7 mouse cellular contexts compared by ENCODE assay signal in the genomic region with DNA sequence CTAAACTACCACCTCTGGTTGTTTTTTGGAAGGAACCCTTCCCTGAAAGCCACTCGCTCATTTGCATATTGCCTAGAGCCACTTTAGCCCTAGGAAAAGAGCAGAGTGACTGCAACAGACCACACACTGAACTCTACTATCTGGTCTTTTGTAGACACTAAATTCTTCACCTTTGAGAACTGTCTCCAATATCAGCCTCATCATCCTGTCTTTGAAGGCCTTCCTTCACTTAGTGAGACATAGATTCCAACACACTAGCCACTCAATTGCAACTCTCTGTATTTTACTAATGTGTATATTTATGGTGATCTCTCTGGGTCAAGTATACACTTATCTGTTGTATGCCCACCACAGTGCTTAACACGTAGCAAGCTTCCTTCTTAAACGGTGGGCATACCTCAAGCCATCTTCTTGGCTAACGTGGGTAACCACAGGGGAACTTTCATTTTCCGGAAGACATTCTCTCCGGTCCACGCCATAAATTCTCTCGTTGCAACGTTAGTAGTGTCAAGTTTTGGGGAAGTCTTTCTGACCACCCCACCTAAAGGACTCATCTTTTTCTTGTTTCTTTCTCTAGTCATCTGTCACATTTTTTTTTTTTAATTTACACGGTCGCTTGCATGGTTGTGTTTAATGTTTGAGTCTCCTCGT. TPM values are rescaled to one million over a fixed set of nuclear protein-coding genes. Genes with fewer than 3 reads are reported as not detected.
DNase-seq lines count a peak whose midpoint lies in the region; ATAC-seq and TF ChIP-seq lines count a peak whose summit lies in the region.

No protein-coding gene starts in this region.

- 27% methylated on average over 12 of the region's 12 CpGs for WGBS in liver, embryonic 11.5 days
- 37% methylated on average over 12 of the region's 12 CpGs for WGBS in stomach, postnatal 0 days

- no peak for ATAC-seq in liver, embryonic 11.5 days (replicated peaks; ENCODE audit: low FRiP score)
- ATAC-seq in stomach, postnatal 0 days (ENCODE audit: low FRiP score, low TSS enrichment), result no peak

- peak; percentile 20 for DNase-seq in 3T3-L1 (ENCODE audit: low read depth, low spot score)
- DNase-seq in B cell, adult 2 months, result peak; percentile 8 to 15
- DNase-seq in liver, embryonic 11.5 days (ENCODE audit: low spot score), result no peak
- no peak for DNase-seq in stomach, postnatal 0 days (ENCODE audit: low spot score)
- DNase-seq in left cerebral cortex, postnatal 4 days, result no peak
- no peak for DNase-seq in layer of hippocampus, adult 9-11 months

- TF ChIP-seq CTCF in stomach, postnatal 0 days (IDR thresholded peaks at IDR 0.05; ENCODE audit: low read depth), result no peak

- intact Hi-C loops in left cerebral cortex, postnatal 4 days (cut with DNase I), result loop anchor here (5.0 kb wide), 1 partner anchor 36 kb away; no protein-coding TSS in a partner anchor

- no peaks in the 10 kb centered on the region for H3K27me3 ChIP-seq in erythroblast, embryonic 14.5 days (ENCODE audit: control insufficient read depth)
- no peaks in the 10 kb centered on the region for H3K27me3 ChIP-seq in liver, embryonic 11.5 days (replicated peaks; ENCODE audit: control insufficient read depth, insufficient read depth, low read length)
- no peaks in the 10 kb centered on the region for H3K27me3 ChIP-seq in stomach, postnatal 0 days (ENCODE audit: control insufficient read depth, insufficient read depth, low read length)

- H3K4me1 ChIP-seq in erythroblast, embryonic 14.5 days (ENCODE audit: control insufficient read depth), result peaks cover 31% of the 10 kb centered on the region
- H3K4me1 ChIP-seq in liver, embryonic 11.5 days (replicated peaks; ENCODE audit: control insufficient read depth, insufficient read depth, low read length), result peaks cover 6% of the 10 kb centered on the region
- H3K4me1 ChIP-seq in stomach, postnatal 0 days (replicated peaks; ENCODE audit: control insufficient read depth, insufficient read depth), result peaks cover 4% of the 10 kb centered on the region; the same call in 1 of the 2 replicates

- H3K9ac ChIP-seq in liver, embryonic 11.5 days (ENCODE audit: low read depth, low read length), result peak overlapping the region; percentile 79
- peak overlapping the region; percentile 89 for H3K9ac ChIP-seq in stomach, postnatal 0 days (ENCODE audit: low read length)

- H3K27ac ChIP-seq in liver, embryonic 11.5 days (ENCODE audit: low read depth, low read length), result peak overlapping the region; percentile 66
- peak overlapping the region; percentile 63; the same call in 1 of the 2 replicates for H3K27ac ChIP-seq in stomach, postnatal 0 days (replicated peaks)

- H3K9me3 ChIP-seq in erythroblast, embryonic 14.5 days (ENCODE audit: control insufficient read depth, low read length), result no peaks in the 10 kb centered on the region
- H3K9me3 ChIP-seq in liver, embryonic 11.5 days (ENCODE audit: control insufficient read depth, low read length), result no peaks in the 10 kb centered on the region
- no peaks in the 10 kb centered on the region for H3K9me3 ChIP-seq in stomach, postnatal 0 days (ENCODE audit: control insufficient read depth, low read length)

- H3K36me3 ChIP-seq in erythroblast, embryonic 14.5 days (ENCODE audit: control insufficient read depth), result peaks cover 32% of the 10 kb centered on the region
- peaks cover 10% of the 10 kb centered on the region; the same call in 1 of the 2 replicates for H3K36me3 ChIP-seq in liver, embryonic 11.5 days (ENCODE audit: control insufficient read depth, insufficient read depth, low read length)
- H3K36me3 ChIP-seq in stomach, postnatal 0 days (ENCODE audit: control insufficient read depth, insufficient read depth, low read length), result peaks cover 5% of the 10 kb centered on the region

- H3K4me2 ChIP-seq in liver, embryonic 11.5 days, result peak overlapping the region; percentile 66
- peak overlapping the region; percentile 70 for H3K4me2 ChIP-seq in stomach, postnatal 0 days (replicated peaks; ENCODE audit: low read depth)

- TF ChIP-seq EP300 in stomach, postnatal 0 days (optimal IDR thresholded peaks at IDR 0.05), result no peak

- peak overlapping the region; percentile 92 for H3K4me3 ChIP-seq in erythroblast, embryonic 14.5 days (replicated peaks)
- H3K4me3 ChIP-seq in liver, embryonic 11.5 days (ENCODE audit: low read depth, low read length), result peak overlapping the region; percentile 68
- peak overlapping the region; percentile 72 for H3K4me3 ChIP-seq in stomach, postnatal 0 days (ENCODE audit: low read depth, low read length)

RNA-seq across cellular contexts. Expression of gene Det1, which starts 0.9 kb away (rescaled TPM):
- polyA plus RNA-seq in erythroblast, embryonic 14.5 days (2012), result 0.20 and 0.47 TPM in 2 replicates
- polyA plus RNA-seq in liver, embryonic 11.5 days (2014; fragmentation: Nextera tagmentation; extraction: Ambion mirVana), result 19.7 and 22.4 TPM in 2 replicates
- 8.2 and 8.3 TPM in 2 replicates for polyA plus RNA-seq in stomach, postnatal 0 days (2015; fragmentation: Nextera tagmentation; extraction: Ambion mirVana)
- total RNA-seq in left cerebral cortex, postnatal 4 days (2021), result 1 to 10 TPM; 8.2 to 8.4 TPM

RNA-seq across cellular contexts. Expression of gene Aen, which starts 49.5 kb away (rescaled TPM):
- polyA plus RNA-seq in erythroblast, embryonic 14.5 days (2012), result 2.4 and 2.5 TPM in 2 replicates
- 50.8 and 55.3 TPM in 2 replicates for polyA plus RNA-seq in liver, embryonic 11.5 days (2014; fragmentation: Nextera tagmentation; extraction: Ambion mirVana)
- polyA plus RNA-seq in stomach, postnatal 0 days (2015; fragmentation: Nextera tagmentation; extraction: Ambion mirVana), result 25.8 and 27.0 TPM in 2 replicates
- total RNA-seq in left cerebral cortex, postnatal 4 days (2021), result 10 to 100 TPM; 42.3 to 51.3 TPM

Comparison
In these comparisons a context has a peak if more than half of its experiments do, and no peak if none do; other contexts are left out.
1. DNase-seq: peak in 3T3-L1 (single experiment) and B cell, adult 2 months (2 of 2); none in liver, embryonic 11.5 days (single experiment), stomach, postnatal 0 days (single experiment), left cerebral cortex, postnatal 4 days (single experiment) and layer of hippocampus, adult 9-11 months (single experiment).
2. Peak in every context shown above with its lines, with median percentiles within 50 percentile points of each other: H3K4me3 ChIP-seq.